Mouse (Mus musculus) stomach, embryonic 15.5 days (tissue): ENCODE results near the gene Brinp2. TPM values are rescaled to one million over a fixed set of nuclear protein-coding genes. Genes with fewer than 3 reads are reported as not detected.

ENCODE experiments used
- ATAC-seq: fragments of 200-750 bp; cut with Nextera tagmentation; 2 replicates; pipeline ENCODE4 v1.8.0; 2017; ENCODE audit warnings: low read depth, moderate number of reproducible peaks, moderate TSS enrichment; ENCODE audit not compliant: insufficient read depth, low FRiP score
- H3K27ac ChIP-seq: fragments of 300-500 bp; sonication (generic); 2 replicates; pipeline ENCODE4 v1.5.1; 2015; ENCODE audit warnings: mild to moderate bottlenecking, inconsistent platforms
- H3K27me3 ChIP-seq: fragments of 300-500 bp; sonication (generic); replicated peaks from 2 replicates; pipeline ENCODE4 v1.6.1; 2015; ENCODE audit warnings: inconsistent platforms
- H3K36me3 ChIP-seq: fragments of 300-500 bp; sonication (generic); 2 replicates; pipeline ENCODE4 v1.6.1; 2015; ENCODE audit warnings: inconsistent platforms
- H3K4me1 ChIP-seq: fragments of 300-500 bp; sonication (generic); 2 replicates; pipeline ENCODE4 v1.6.1; 2015; ENCODE audit warnings: inconsistent platforms
- H3K4me2 ChIP-seq: fragments of 300-500 bp; sonication (generic); 2 replicates; pipeline ENCODE4 v1.6.1; 2015; ENCODE audit warnings: mild to moderate bottlenecking, inconsistent platforms
- H3K4me3 ChIP-seq: fragments of 300-500 bp; sonication (generic); replicated peaks from 2 replicates; pipeline ENCODE4 v1.5.1; 2015; ENCODE audit warnings: inconsistent platforms
- H3K9ac ChIP-seq: fragments of 300-500 bp; sonication (generic); 2 replicates; pipeline ENCODE4 v1.6.1; 2015; ENCODE audit warnings: inconsistent platforms
- H3K9me3 ChIP-seq: fragments of 300-500 bp; sonication (generic); 2 replicates; pipeline ENCODE4 v1.6.1; 2016; ENCODE audit warnings: inconsistent platforms
- WGBS: fragments of 180-500 bp; shearing (Covaris S2); methylation state at CpG from one replicate; pipeline ENCODE4 v1.1.7; 2015; 5-methylcytosine and 5-hydroxymethylcytosine counted together
- polyA plus RNA-seq: library from polyadenylated mRNA; unstranded; fragments of >200 nt; fragmentation: Nextera tagmentation; extraction: Ambion mirVana; gene quantifications from 2 replicates; pipeline ENCODE4 v1.2.1, GENCODE M21; 2015

Brinp2 gene
- polyA plus RNA-seq, 1 experiment from 2014 or later, result 1.1 TPM

DNA sequence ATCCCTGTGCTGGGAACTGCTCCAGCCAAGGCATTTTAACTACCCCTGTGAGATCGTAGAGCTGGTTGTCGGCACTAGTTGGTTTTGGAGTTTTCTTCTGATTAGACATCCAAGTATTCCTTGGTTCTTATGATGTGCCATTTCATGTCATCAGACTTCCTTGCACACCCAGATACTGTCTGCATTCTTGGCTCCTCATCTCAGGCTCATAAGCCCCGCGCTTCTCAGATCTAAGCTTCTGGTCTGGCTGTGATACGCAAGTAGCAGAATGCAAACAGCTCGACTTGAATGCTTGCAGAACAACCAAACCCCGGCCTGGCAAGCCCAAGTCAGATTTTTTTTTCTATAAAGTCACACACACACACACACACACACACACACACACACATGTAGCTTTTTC is 72.3 kb downstream of the Brinp2 start:
- Histone ChIP-seq H3K9me3 (no peaks in the 10 kb centered on the region), H3K4me3 (no peak overlapping the region), H3K4me2 (no peak overlapping the region), H3K9ac (no peak overlapping the region), H3K36me3 (no peaks in the 10 kb centered on the region), H3K27ac (no peak overlapping the region), H3K4me1 (no peaks in the 10 kb centered on the region), H3K27me3 (no peaks in the 10 kb centered on the region)
- no peak for ATAC-seq
- 74% methylated on average over 7 of the region's 7 CpGs for WGBS

DNA sequence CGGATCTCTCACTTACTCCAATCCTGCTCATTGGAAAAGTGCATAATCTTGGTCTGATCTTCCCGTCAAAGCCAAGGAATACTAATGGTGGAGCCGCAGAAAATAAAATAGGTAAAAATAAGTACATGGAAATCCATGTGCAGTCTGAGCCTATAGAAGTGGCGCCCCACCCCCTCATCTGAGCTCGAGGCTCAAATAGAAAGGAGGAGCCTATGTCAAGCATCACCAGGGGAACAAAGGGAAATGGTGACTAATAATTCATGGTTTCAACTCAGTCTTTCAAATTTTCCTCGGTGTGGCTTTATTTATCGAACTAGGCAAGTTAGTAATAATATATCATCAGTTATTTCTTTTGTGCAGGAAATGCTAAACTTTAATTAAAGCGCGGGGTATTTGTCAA is 84.1 kb downstream of the Brinp2 start:
- Histone ChIP-seq H3K36me3 (no peaks in the 10 kb centered on the region), H3K4me3 (no peak overlapping the region), H3K4me2 (no peak overlapping the region), H3K27ac (no peak overlapping the region), H3K9ac (no peak overlapping the region), H3K4me1 (no peaks in the 10 kb centered on the region), H3K27me3 (no peaks in the 10 kb centered on the region), H3K9me3 (no peaks in the 10 kb centered on the region)
- ATAC-seq, result no peak
- WGBS, result 70% methylated on average over 9 of the region's 9 CpGs

DNA sequence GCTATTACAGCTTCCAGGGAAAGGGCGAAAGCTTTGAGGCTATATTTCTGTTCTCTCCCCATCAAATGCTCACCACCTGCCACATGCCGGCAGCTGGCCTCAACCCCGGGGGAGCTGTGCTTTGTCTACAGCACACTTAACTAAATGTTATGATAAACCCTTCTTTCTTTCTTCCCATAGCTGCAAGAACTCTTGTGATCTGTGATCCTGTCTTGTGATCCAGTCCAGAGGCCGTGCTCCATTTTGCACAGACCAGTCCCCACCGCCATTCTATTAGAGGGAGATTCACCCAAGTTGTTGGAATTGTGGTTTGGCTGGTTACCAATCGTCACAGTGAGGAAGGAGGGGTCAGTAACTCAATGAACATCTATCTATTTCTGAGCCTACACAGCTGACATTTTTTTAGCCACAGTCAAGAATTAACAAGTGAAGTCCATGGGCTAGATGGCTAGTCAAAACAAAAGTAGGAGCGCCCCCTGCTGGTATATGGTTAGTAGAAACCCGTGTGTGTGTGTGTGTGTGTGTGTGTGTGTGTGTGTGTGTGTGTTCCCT is 89.0 kb downstream of the Brinp2 start:
- Histone ChIP-seq H3K4me1 (no peaks in the 10 kb centered on the region), H3K9me3 (no peaks in the 10 kb centered on the region), H3K4me3 (no peak overlapping the region), H3K36me3 (no peaks in the 10 kb centered on the region), H3K9ac (no peak overlapping the region), H3K27ac (no peak overlapping the region), H3K4me2 (no peak overlapping the region), H3K27me3 (no peaks in the 10 kb centered on the region)
- 29% methylated on average over 8 of the region's 8 CpGs for WGBS
- ATAC-seq, result peak; percentile 53

DNA sequence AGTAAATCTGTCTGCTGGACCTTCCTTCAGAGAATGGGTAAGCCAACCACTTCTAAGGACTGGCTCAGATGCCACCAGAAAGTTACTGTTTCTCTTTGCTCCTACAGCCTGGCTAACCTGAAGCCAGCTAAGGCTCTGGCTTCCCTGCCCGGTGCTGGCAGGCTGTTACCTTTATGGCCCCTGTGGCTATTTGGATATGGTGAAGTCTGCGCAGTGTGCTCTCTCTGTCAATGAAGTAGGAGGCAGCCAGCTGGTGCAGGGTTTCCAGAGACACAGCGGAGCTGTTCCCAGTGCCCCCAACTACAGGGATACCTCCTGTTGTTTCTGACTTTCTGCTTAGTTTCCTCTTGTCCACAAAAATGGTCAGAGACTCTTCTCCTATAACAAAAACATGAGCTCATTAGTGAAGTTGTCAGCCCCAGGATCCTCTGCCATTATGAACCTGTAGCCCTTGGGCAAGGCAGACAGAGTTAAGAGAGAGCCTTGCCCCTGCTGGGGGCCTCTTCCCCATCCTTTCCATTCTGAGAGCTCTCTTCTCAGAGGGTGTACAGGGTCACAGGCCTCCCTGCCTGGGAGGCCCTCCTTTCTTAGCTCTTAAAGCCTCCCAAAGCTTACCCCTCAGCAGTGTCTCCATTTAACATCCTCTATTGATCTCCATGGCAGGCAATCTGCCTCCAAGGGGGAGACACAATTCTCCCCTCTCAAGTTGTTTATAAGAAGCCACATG is 89.7 kb downstream of the Brinp2 start:
- Histone ChIP-seq H3K4me2 (no peak overlapping the region), H3K4me3 (no peak overlapping the region), H3K27ac (no peak overlapping the region), H3K9me3 (no peaks in the 10 kb centered on the region), H3K36me3 (no peaks in the 10 kb centered on the region), H3K4me1 (no peaks in the 10 kb centered on the region), H3K27me3 (no peaks in the 10 kb centered on the region), H3K9ac (no peak overlapping the region)
- 58% methylated on average over 3 of the region's 3 CpGs for WGBS
- ATAC-seq, result no peak; the same call in 1 of the 2 replicates

DNA sequence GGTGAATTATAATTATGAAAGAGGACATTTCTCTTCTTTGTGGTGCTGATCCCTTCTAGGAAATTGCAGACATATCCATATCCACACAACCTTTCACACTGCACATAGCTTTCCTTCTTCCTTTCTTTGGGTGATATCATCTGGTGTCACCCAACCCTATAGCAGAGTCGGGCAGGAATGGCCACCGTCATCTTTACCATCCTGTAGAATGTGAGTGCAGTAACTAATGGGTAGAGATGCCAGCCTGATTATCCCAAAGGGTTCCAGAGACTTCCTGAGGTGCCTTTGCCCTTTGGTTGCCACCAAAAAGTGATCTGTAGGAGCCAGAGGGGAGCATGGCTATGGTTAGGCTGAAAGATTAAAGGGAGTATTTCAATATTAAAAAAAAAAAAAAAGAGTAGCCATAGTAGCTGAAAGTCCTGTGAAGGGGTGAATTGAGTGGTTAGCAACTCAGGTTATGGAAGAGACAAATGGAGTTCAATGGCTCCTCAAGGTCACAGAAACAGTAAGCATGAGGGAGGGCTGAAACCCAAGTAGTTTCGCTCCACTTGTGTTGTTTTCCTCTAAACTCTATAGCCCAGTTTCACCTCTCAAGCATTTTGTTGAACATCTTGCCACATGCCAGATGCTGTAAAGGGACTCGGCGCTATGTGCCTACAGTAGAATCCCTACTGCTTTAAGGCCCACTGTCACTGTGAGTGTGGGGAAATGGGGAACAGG is 96.5 kb downstream of the Brinp2 start:
- H3K9ac ChIP-seq, result no peak overlapping the region
- H3K4me2 ChIP-seq, result no peak overlapping the region
- H3K4me1 ChIP-seq, result no peaks in the 10 kb centered on the region
- H3K27me3 ChIP-seq, result no peaks in the 10 kb centered on the region
- no peaks in the 10 kb centered on the region for H3K36me3 ChIP-seq
- no peak for ATAC-seq
- H3K27ac ChIP-seq, result no peak overlapping the region
- H3K9me3 ChIP-seq, result no peaks in the 10 kb centered on the region
- 91% methylated on average over 5 of the region's 5 CpGs for WGBS
- H3K4me3 ChIP-seq, result no peak overlapping the region

DNA sequence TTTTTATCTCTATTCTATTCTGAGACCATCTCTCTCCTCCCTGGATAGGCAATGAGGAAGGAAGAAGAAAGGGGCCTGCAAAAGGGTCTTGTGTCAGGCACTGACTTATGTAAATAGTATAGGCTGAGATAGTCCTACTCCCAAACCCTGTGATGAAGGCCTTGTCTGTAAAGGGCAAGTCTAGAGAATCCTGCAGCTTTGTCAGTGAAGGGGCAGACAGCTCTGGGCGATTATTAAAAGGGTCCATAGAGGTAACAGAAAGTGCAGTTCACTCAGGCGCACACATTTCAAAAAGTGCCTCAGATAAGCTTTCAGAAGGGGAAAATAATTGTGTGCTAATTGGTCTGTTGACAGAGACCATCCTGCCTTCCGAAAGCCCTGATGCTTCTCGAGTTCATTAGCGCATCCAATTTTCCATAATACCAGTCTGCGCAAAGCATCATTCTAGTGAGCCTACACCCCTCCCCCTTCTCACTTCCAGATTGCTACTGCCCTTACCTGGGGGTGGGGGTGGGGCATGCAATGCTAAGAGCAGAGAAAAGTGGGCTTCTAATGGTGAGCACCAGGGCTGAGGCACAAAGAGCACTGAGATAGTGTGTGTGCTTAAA is 97.3 kb downstream of the Brinp2 start:
- Histone ChIP-seq H3K4me1 (no peaks in the 10 kb centered on the region), H3K9ac (no peak overlapping the region), H3K4me2 (no peak overlapping the region), H3K36me3 (no peaks in the 10 kb centered on the region), H3K27me3 (no peaks in the 10 kb centered on the region), H3K27ac (no peak overlapping the region), H3K9me3 (no peaks in the 10 kb centered on the region), H3K4me3 (no peak overlapping the region)
- no peak for ATAC-seq
- WGBS, result 75% methylated on average over 6 of the region's 6 CpGs

DNA sequence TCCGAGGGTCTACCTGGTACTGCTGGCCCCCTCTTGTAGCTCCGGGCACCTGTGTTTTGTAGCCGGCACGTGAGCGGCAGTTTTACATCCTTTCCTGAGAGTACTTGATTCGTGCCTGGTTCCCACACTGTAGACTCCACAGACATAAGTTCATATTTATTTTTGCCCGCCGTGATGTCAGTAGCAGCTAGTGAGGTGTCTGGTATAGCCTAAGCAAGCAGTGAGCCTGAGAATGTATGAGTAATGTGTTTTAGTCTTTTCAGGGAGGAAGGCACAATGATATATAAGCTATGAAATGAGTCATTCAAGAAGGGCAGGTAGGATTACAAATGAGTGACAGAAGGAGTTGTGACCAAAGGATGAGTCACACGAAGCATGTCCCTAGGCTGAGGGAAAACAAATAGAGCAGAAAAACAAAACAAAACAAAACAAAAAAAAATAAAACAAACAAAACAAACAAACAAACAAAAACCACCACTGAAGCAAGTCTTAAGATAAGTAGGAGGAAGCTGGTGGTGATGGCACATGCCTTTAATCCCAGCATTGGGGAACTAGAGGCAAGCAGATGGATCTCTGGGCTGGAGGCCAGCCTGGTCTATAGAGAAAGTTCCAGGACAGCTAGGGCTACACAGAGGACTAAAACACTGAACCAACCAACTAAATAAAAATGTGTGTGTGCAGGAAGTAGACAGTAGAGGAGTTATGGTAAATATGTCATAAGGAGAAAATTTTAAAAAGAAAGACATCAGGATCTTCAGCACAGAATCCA is 100.0 kb downstream of the Brinp2 start:
- Histone ChIP-seq H3K4me2 (no peak overlapping the region), H3K4me1 (no peaks in the 10 kb centered on the region), H3K9me3 (no peaks in the 10 kb centered on the region), H3K27me3 (no peaks in the 10 kb centered on the region), H3K27ac (no peak overlapping the region), H3K4me3 (no peak overlapping the region), H3K9ac (no peak overlapping the region), H3K36me3 (no peaks in the 10 kb centered on the region)
- no peak for ATAC-seq
- 83% methylated on average over 9 of the region's 9 CpGs for WGBS

DNA sequence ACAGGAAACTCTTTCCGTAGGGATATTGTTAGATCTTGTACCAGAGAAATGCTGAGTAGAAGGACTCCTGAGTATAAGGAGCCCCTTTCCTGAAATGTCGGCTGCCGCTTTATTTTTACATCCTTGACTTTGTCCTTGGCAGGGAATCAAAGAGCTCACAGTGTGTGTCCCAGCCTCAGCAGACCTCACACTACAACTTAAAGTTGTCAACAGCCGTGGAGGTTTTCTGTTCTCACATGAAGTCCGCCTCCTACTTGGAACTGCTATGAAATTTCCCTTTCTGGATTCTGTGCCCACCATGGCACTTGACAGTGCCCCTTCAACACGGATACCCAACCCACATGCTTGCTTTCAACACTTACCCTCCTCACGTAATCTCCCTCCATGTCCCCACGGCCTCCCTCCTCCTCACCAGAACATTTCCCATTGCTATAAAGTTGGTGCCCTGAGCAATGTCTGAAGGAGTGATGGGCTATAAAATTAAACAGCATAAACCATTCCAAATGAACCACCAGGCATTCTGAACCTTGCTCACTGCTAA is 103.4 kb downstream of the Brinp2 start:
- Histone ChIP-seq H3K36me3 (no peaks in the 10 kb centered on the region), H3K27me3 (no peaks in the 10 kb centered on the region), H3K27ac (no peak overlapping the region), H3K4me3 (no peak overlapping the region), H3K4me1 (no peaks in the 10 kb centered on the region), H3K4me2 (no peak overlapping the region), H3K9me3 (no peaks in the 10 kb centered on the region), H3K9ac (no peak overlapping the region)
- 78% methylated on average over 8 of the region's 8 CpGs for whole genome bisulfite sequencing
- no peak for ATAC-seq

DNA sequence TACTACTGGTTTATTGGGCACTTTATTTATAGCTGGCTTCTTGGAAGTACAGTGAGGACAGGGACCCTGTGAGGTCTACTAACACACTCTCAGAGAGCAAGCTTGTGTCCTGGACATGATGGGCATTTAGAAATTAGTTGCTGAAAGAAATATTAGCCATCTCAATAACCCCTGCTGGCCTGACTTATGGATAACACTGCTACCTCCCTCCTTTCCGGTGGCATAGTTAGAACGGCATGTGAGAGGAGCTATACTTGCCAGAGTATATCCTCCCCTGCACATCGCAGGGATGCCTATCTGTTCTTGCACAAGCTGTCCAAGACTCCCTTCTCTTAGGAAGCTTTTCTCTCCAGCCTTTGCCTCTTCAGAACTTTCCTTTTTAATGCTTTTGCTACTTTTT is 107.9 kb downstream of the Brinp2 start:
- ATAC-seq, result no peak
- H3K4me2 ChIP-seq, result no peak overlapping the region
- 94% methylated on average over 3 of the region's 3 CpGs for WGBS

DNA sequence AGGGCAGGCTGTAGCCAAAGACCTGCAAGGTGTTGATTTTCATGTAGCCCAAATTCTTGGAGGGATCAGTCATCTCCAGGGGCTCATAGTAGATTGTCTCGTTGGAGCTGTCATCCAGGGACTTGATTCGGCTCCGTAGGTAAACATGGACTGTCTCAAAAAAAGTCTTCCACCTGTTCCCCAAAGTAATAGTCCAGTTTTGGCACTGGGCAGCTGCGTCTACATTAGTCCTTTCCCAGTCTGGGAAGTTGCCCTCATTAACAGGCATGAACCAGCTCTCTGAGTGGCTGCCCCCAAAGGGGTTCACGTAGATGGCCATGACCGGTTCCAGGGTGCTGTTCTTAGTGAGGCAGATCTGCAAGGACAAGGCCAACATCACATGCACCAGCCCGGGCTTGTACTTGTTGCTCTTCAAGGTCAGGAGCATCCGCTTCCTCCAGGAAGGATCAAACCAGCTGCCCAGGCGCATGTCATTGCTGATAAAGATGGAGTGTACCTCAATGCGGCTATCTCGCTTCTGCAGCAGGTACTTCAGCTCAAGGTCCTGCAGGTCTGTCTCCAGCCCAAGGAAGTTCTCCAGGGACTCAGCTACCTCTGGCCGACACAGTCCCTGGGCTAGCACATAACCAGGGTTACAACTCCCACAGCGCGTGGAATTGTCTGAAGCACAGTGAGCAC is 109.5 kb downstream of the Brinp2 start:
- H3K27me3 ChIP-seq, result no peaks in the 10 kb centered on the region
- no peaks in the 10 kb centered on the region for H3K9me3 ChIP-seq
- no peak overlapping the region for H3K27ac ChIP-seq
- no peaks in the 10 kb centered on the region for H3K4me1 ChIP-seq
- no peaks in the 10 kb centered on the region for H3K36me3 ChIP-seq
- H3K9ac ChIP-seq, result no peak overlapping the region
- no peak overlapping the region for H3K4me2 ChIP-seq
- ATAC-seq, result no peak
- no peak overlapping the region for H3K4me3 ChIP-seq
- WGBS, result 92% methylated on average over 14 of the region's 14 CpGs

More for the DNA sequence above, 107.9 kb downstream of the Brinp2 start:
- Histone ChIP-seq H3K27ac (no peak overlapping the region), H3K27me3 (no peaks in the 10 kb centered on the region), H3K4me3 (no peak overlapping the region), H3K36me3 (no peaks in the 10 kb centered on the region), H3K9me3 (no peaks in the 10 kb centered on the region), H3K9ac (no peak overlapping the region), H3K4me1 (no peaks in the 10 kb centered on the region)

DNA sequence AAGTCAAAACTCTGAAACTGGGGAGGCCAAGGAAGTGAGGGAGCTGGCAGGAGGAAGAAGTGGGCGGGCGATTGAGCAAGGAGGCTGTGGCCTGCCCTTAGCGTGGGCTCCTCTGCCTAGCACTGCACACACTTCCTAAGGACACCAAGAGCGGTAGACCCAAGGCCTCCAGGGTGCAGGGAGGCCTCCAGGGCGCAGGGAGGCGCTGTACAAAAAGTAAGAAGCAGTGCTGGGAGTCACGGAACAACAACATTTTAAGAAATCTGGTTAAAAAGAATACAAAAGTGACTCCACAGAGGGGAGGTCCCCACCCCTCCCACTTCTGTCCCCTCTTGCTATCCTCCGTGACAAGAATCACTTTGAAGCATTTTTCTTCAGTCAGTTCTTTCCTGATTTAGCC is 110.6 kb downstream of the Brinp2 start:
- no peak overlapping the region for H3K27ac ChIP-seq
- ATAC-seq, result no peak
- H3K9me3 ChIP-seq, result no peaks in the 10 kb centered on the region
- no peak overlapping the region for H3K4me3 ChIP-seq
- H3K27me3 ChIP-seq, result no peaks in the 10 kb centered on the region
- 74% methylated on average over 8 of the region's 8 CpGs for WGBS
- no peaks in the 10 kb centered on the region for H3K4me1 ChIP-seq
- no peaks in the 10 kb centered on the region for H3K36me3 ChIP-seq
- H3K9ac ChIP-seq, result no peak overlapping the region
- no peak overlapping the region for H3K4me2 ChIP-seq
